Mouse (Mus musculus) C2C12 (cell line): ENCODE results near the gene Mvd. TPM values are rescaled to one million over a fixed set of nuclear protein-coding genes. Genes with fewer than 3 reads are reported as not detected.

Experiments
- H3K27me3 ChIP-seq: one replicate; pipeline ENCODE4 v1.6.1; 2011; ENCODE audit not compliant: control insufficient read depth, insufficient read depth, insufficient read length
- H3K36me3 ChIP-seq: one replicate; pipeline ENCODE4 v1.6.1; 2011; ENCODE audit not compliant: control insufficient read depth, insufficient read depth
- H3K4me3 ChIP-seq: one replicate; pipeline ENCODE4 v1.5.1; 2011; ENCODE audit warnings: mild to moderate bottlenecking, control low read depth; ENCODE audit not compliant: poor library complexity, insufficient read depth, severe bottlenecking
- H3K79me2 ChIP-seq: one replicate; pipeline ENCODE4 v1.6.1; 2011; ENCODE audit not compliant: control insufficient read depth, insufficient read depth
- H3K79me3 ChIP-seq: one replicate; pipeline ENCODE4 v1.6.1; 2011; ENCODE audit warnings: low read depth, control low read depth
- H3ac ChIP-seq: one replicate; pipeline ENCODE3; 2011; ENCODE audit warnings: low read depth; ENCODE audit not compliant: control insufficient read depth, insufficient read length
- CEBPB ChIP-seq: IDR thresholded peaks from one replicate; pipeline ENCODE4 v1.6.1; 2011; ENCODE audit warnings: low read depth, mild to moderate bottlenecking, control low read depth, moderate library complexity
- CTCF ChIP-seq: IDR thresholded peaks from one replicate; pipeline ENCODE4 v1.5.1; 2011; ENCODE audit not compliant: control insufficient read depth, insufficient read depth, insufficient read length
- FOSL1 ChIP-seq: IDR thresholded peaks from one replicate; pipeline ENCODE4 v1.8.0; 2011; ENCODE audit warnings: mild to moderate bottlenecking, low read length; ENCODE audit not compliant: poor library complexity, insufficient read depth, severe bottlenecking
- MAX ChIP-seq: IDR thresholded peaks from one replicate; pipeline ENCODE4 v1.6.1; 2011; ENCODE audit warnings: mild to moderate bottlenecking, control low read depth
- MYOD1 ChIP-seq: IDR thresholded peaks from one replicate; pipeline ENCODE4 v1.6.1; 2011; ENCODE audit warnings: low read depth; ENCODE audit not compliant: control insufficient read depth, insufficient read length
- MYOG ChIP-seq: IDR thresholded peaks from one replicate; pipeline ENCODE4 v1.6.1; 2011; ENCODE audit not compliant: control insufficient read depth, insufficient read length; ENCODE audit errors: extremely low read depth
- USF1 ChIP-seq: IDR thresholded peaks from one replicate; pipeline ENCODE4 v1.6.1; 2011; ENCODE audit warnings: low read depth, mild to moderate bottlenecking, control low read depth, moderate library complexity
- microRNA-seq: library from miRNA; unstranded; fragments of <30 nt; microRNA quantifications from one replicate; pipeline ENCODE4, GENCODE M21; 2019; ENCODE audit warnings: borderline microRNAs expressed
- polyA plus RNA-seq: library from polyadenylated mRNA; unstranded; fragments of >200 nt; fragmentation: generic; extraction: Trizol; gene quantifications from one replicate; pipeline ENCODE4 v1.2.1, GENCODE M21; 2012; ENCODE audit warnings: missing spikeins

Gene Mvd
- polyA plus RNA-seq, 1 experiment, result 38.3 TPM

DNA sequence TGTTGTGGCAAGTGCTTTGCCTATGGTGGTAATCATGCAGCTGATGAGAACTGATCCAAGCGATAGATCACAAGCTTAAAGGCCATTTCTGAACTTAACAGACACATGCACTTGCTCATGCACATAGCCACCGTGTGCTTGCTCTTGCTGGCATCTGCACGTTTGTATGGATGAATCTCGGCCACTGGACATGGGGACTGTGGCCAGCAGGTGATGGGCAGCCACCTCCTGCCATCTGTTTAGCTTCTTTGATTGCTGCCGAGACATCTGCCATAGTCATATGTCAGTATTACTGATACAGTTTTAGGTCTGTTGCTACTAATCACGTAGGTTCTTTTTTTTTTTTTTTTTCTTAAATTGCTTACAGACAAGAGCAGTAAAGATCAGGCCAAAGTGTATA lies 47.9 kb downstream of the Mvd start:
- no peaks in the 10 kb centered on the region for H3K27me3 ChIP-seq
- no peaks in the 10 kb centered on the region for H3K79me3 ChIP-seq
- no peak overlapping the region for H3K4me3 ChIP-seq
- peaks cover 87% of the 10 kb centered on the region for H3K36me3 ChIP-seq
- TF ChIP-seq MAX (no peak), MYOG (no peak), FOSL1 (no peak), CTCF (no peak), USF1 (no peak), MYOD1 (no peak), CEBPB (no peak)
- H3ac ChIP-seq, result no peak overlapping the region
- H3K79me2 ChIP-seq, result peaks cover 10% of the 10 kb centered on the region

DNA sequence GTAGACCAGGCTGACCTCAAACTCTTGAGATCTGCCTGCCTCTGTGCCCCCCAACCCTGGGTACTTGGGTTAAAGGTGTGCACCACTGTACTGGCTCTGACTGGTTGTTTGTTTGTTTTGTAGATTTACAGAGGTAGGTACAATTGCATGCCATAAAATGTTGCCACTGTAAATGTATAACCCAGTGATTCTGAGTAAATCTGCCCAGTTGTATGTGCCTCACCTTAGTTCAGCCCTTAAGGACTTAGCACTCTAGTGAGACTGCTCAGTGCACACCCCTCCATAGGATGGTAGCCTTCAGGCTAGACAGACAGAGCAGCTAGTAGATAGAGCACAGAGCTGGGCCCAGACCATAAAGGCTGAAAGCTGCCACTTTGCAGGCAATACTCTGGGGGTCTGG lies 49.5 kb downstream of the Mvd start:
- peaks cover 10% of the 10 kb centered on the region for H3K79me2 ChIP-seq
- no peak overlapping the region for H3ac ChIP-seq
- H3K36me3 ChIP-seq, result peaks cover 85% of the 10 kb centered on the region
- H3K27me3 ChIP-seq, result no peaks in the 10 kb centered on the region
- no peak overlapping the region for H3K4me3 ChIP-seq
- H3K79me3 ChIP-seq, result no peaks in the 10 kb centered on the region
- no peak for TF ChIP-seq FOSL1
- no peak for TF ChIP-seq MYOD1
- no peak for TF ChIP-seq USF1
- no peak for TF ChIP-seq MAX
- no peak for TF ChIP-seq MYOG
- no peak for TF ChIP-seq CEBPB
- TF ChIP-seq CTCF, result no peak

DNA sequence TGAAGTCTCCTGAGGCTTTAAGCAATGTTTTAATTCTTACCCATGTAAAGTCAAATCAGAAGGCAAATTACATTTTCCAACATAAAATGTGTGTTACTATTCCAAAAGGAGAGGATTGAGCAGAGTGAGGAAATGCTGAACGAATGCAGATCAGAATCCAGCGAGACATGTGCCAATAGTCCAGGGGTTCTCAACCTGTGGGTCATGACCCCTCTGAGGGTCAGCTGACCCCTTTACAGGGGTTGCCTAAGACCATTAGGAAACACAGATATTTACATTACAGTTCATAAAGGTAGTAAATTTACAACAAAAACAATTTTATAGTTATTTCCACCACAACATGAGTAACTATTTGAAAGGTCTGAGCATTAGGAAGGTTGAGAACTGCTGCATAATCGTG lies 52.5 kb downstream of the Mvd start:
- Histone ChIP-seq H3K79me3 (peaks cover 4% of the 10 kb centered on the region), H3ac (no peak overlapping the region), H3K27me3 (no peaks in the 10 kb centered on the region), H3K79me2 (peaks cover 21% of the 10 kb centered on the region), H3K4me3 (no peak overlapping the region), H3K36me3 (peaks cover 88% of the 10 kb centered on the region)
- TF ChIP-seq MAX (no peak), USF1 (no peak), FOSL1 (no peak)

DNA sequence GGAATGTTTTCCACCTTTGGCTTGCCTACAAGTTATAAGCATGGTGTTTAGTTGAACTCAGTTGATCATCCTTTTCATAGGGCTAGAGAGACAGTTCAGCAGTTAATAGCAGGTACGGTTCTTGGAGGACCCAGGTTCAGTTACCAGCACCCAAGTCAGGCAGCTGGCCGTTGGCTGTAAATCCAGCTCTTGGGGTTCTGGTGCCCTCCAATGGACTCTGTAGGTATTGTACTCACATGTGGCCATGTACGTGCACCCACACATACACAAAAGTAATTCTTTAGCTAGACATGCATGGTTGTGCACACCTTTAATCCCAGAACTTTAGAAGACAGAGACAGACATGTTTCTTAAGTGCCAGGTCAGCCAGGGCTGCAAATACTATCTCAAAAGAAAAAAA lies 53.9 kb downstream of the Mvd start:
- Histone ChIP-seq H3ac (no peak overlapping the region), H3K4me3 (no peak overlapping the region), H3K27me3 (no peaks in the 10 kb centered on the region), H3K79me2 (peaks cover 26% of the 10 kb centered on the region), H3K36me3 (peaks cover 87% of the 10 kb centered on the region), H3K79me3 (peaks cover 12% of the 10 kb centered on the region)
- TF ChIP-seq MAX, result no peak

Small RNA genes within 50 kb of the gene (microRNA-seq; reads per million reads assigned to microRNA genes)
- not detected for gene Gm24366

Other genes starting within 250 kb of the Mvd start
- 20.7 TPM for gene Zfpm1, start 161.3 kb downstream of the Mvd start, polyA plus RNA-seq
- gene Trhr2, start 82.7 kb downstream of the Mvd start, polyA plus RNA-seq, result 0.07 TPM
- gene Zc3h18, start 66.8 kb downstream of the Mvd start, polyA plus RNA-seq, result 43.5 TPM
- gene Il17c, start 21.4 kb downstream of the Mvd start, polyA plus RNA-seq, result 0.12 TPM
- gene Cyba, start 10.5 kb downstream of the Mvd start, polyA plus RNA-seq, result not detected
- 0.08 TPM for gene Snai3, start 17.3 kb upstream of the Mvd start, polyA plus RNA-seq
- gene Rnf166, start 32.6 kb upstream of the Mvd start, polyA plus RNA-seq, result 22.7 TPM
- 35.6 TPM for gene Ctu2, start 32.7 kb upstream of the Mvd start, polyA plus RNA-seq
- 107 TPM for gene Piezo1, start 107.9 kb upstream of the Mvd start, polyA plus RNA-seq
- 79.5 TPM for gene Cdt1, start 124.6 kb upstream of the Mvd start, polyA plus RNA-seq
- gene Aprt, start 133.5 kb upstream of the Mvd start, polyA plus RNA-seq, result 615 TPM
- 9.8 TPM for gene Galns, start 168.0 kb upstream of the Mvd start, polyA plus RNA-seq
- 70.2 TPM for gene Trappc2l, start 168.2 kb upstream of the Mvd start, polyA plus RNA-seq
- gene Pabpn1l, start 179.3 kb upstream of the Mvd start, polyA plus RNA-seq, result not detected